Mouse (Mus musculus) liver, embryonic 12.5 days (tissue): ENCODE data around the gene Cdc14b. TPM values are rescaled to one million over a fixed set of nuclear protein-coding genes. Genes with fewer than 3 reads are reported as not detected.

Experiments
- ATAC-seq: fragments of 200-750 bp; cut with Nextera tagmentation; 2 replicates; pipeline ENCODE4 v1.8.0; 2017; ENCODE audit warnings: moderate number of reproducible peaks, mild to moderate bottlenecking, moderate library complexity
- H3K27ac ChIP-seq: fragments of 300-500 bp; sonication (generic); 2 replicates; pipeline ENCODE4 v1.5.1; 2016; ENCODE audit warnings: mild to moderate bottlenecking
- H3K27me3 ChIP-seq: fragments of 300-500 bp; sonication (generic); replicated peaks from 2 replicates; pipeline ENCODE4 v1.6.1; 2016; ENCODE audit warnings: mild to moderate bottlenecking, moderate library complexity
- H3K36me3 ChIP-seq: fragments of 300-500 bp; sonication (generic); 2 replicates; pipeline ENCODE4 v1.6.1; 2016; ENCODE audit warnings: mild to moderate bottlenecking, moderate library complexity
- H3K4me1 ChIP-seq: fragments of 300-500 bp; sonication (generic); 2 replicates; pipeline ENCODE4 v1.6.1; 2016
- H3K4me2 ChIP-seq: fragments of 300-500 bp; sonication (generic); 2 replicates; pipeline ENCODE4 v1.6.1; 2016; ENCODE audit warnings: mild to moderate bottlenecking, moderate library complexity
- H3K4me3 ChIP-seq: fragments of 300-500 bp; sonication (generic); 2 replicates; pipeline ENCODE4 v1.5.1; 2016; ENCODE audit warnings: mild to moderate bottlenecking, moderate library complexity
- H3K9ac ChIP-seq: fragments of 300-500 bp; sonication (generic); 2 replicates; pipeline ENCODE4 v1.6.1; 2016; ENCODE audit warnings: mild to moderate bottlenecking, moderate library complexity
- H3K9me3 ChIP-seq: fragments of 300-500 bp; sonication (generic); replicated peaks from 2 replicates; pipeline ENCODE4 v1.6.1; 2016; ENCODE audit warnings: mild to moderate bottlenecking, moderate library complexity
- WGBS: fragments of 180-500 bp; shearing (Covaris S2); methylation state at CpG from one replicate; pipeline ENCODE4 v1.1.7; 2016; ENCODE audit not compliant: insufficient replicate concordance; 5-methylcytosine and 5-hydroxymethylcytosine counted together
- polyA plus RNA-seq: library from polyadenylated mRNA; unstranded; fragments of >200 nt; fragmentation: Nextera tagmentation; extraction: Ambion mirVana; gene quantifications from 2 replicates; pipeline ENCODE4 v1.2.1, GENCODE M21; 2016

Gene Cdc14b
- polyA plus RNA-seq, 1 experiment from 2014 or later = 10.7 TPM

GRCm38 (mm10) chr13:64155171-64155571 is 119.9 kb downstream of the Cdc14b start:
- ATAC-seq = no peak
- 43% methylated on average over 1 of the region's 1 CpGs for WGBS
- H3K36me3 ChIP-seq = peaks cover 8% of the 10 kb centered on the region
- no peak overlapping the region for H3K4me2 ChIP-seq
- peaks cover 34% of the 10 kb centered on the region for H3K4me1 ChIP-seq
- no peaks in the 10 kb centered on the region for H3K9me3 ChIP-seq
- no peak overlapping the region for H3K4me3 ChIP-seq
- no peak overlapping the region for H3K27ac ChIP-seq
- peaks cover 16% of the 10 kb centered on the region for H3K27me3 ChIP-seq
- H3K9ac ChIP-seq = no peak overlapping the region

- Histone ChIP-seq H3K9ac (no peak overlapping the region), H3K27ac (no peak overlapping the region), H3K4me2 (no peak overlapping the region), H3K27me3 (peaks cover 11% of the 10 kb centered on the region), H3K4me1 (peaks cover 37% of the 10 kb centered on the region), H3K9me3 (no peaks in the 10 kb centered on the region), H3K4me3 (no peak overlapping the region), H3K36me3 (peaks cover 13% of the 10 kb centered on the region)
- 67% methylated on average over 2 of the region's 2 CpGs for WGBS
- no peak for ATAC-seq
Measured at GRCm38 (mm10) chr13:64154651-64155050, 120.4 kb downstream of the Cdc14b start.

- H3K27ac ChIP-seq = peak overlapping the region; percentile 98
- ATAC-seq = peak; percentile 31
- H3K9ac ChIP-seq = peak overlapping the region; percentile 77
- no peaks in the 10 kb centered on the region for H3K9me3 ChIP-seq
- H3K4me1 ChIP-seq = peaks cover 45% of the 10 kb centered on the region
- peaks cover 14% of the 10 kb centered on the region for H3K36me3 ChIP-seq
- 1% methylated on average over 18 of the region's 18 CpGs for WGBS
- peak overlapping the region; percentile 98 for H3K4me3 ChIP-seq
- 0 out of 2 replicates have a peak, but pooled peaks cover 7% of the 10 kb centered on the region for H3K27me3 ChIP-seq
- peak overlapping the region; percentile 87 for H3K4me2 ChIP-seq
Measured at GRCm38 (mm10) chr13:64153751-64154267, 121.3 kb downstream of the Cdc14b start.

- Histone ChIP-seq H3K27me3 (0 out of 2 replicates have a peak, but pooled peaks cover 7% of the 10 kb centered on the region), H3K9ac (peak within 1 kb of the TSS; percentile 99), H3K9me3 (no peaks in the 10 kb centered on the region), H3K4me2 (peak within 1 kb of the TSS; percentile 87), H3K4me3 (peak within 1 kb of the TSS; percentile 98), H3K4me1 (peaks cover 49% of the 10 kb centered on the region), H3K36me3 (peaks cover 14% of the 10 kb centered on the region), H3K27ac (peak within 1 kb of the TSS; percentile 98)
- WGBS = 2% methylated on average over 55 of the region's 56 CpGs
- peak; percentile 94 for ATAC-seq
Measured at GRCm38 (mm10) chr13:64153083-64153682, 121.9 kb downstream of the Cdc14b start, which contains the start of gene Zfp367. Gene Zfp367 (minus strand): TSS chr13:64153202.

- under 1% methylated on average over 59 of the region's 61 CpGs for WGBS
- ATAC-seq = peak; percentile 0; the same call in 1 of the 2 replicates
- H3K27me3 ChIP-seq = 0 out of 2 replicates have a peak, but pooled peaks cover 7% of the 10 kb centered on the region
- peak overlapping the region; percentile 99 for H3K9ac ChIP-seq
- peak overlapping the region; percentile 98 for H3K27ac ChIP-seq
- peak overlapping the region; percentile 87 for H3K4me2 ChIP-seq
- peak overlapping the region; percentile 98 for H3K4me3 ChIP-seq
- peaks cover 51% of the 10 kb centered on the region for H3K4me1 ChIP-seq
- H3K9me3 ChIP-seq = no peaks in the 10 kb centered on the region
- peaks cover 14% of the 10 kb centered on the region for H3K36me3 ChIP-seq
Measured at GRCm38 (mm10) chr13:64152671-64153082, 122.4 kb downstream of the Cdc14b start.

GRCm38 (mm10) chr13:64152241-64152669 is 122.8 kb downstream of the Cdc14b start:
- Histone ChIP-seq H3K9ac (peak overlapping the region; percentile 99), H3K9me3 (no peaks in the 10 kb centered on the region), H3K4me1 (peaks cover 55% of the 10 kb centered on the region), H3K27ac (peak overlapping the region; percentile 98), H3K4me2 (peak overlapping the region; percentile 87), H3K27me3 (0 out of 2 replicates have a peak, but pooled peaks cover 7% of the 10 kb centered on the region), H3K36me3 (peaks cover 14% of the 10 kb centered on the region), H3K4me3 (peak overlapping the region; percentile 98)
- WGBS = 2% methylated on average over 42 of the region's 42 CpGs
- ATAC-seq = peak; percentile 13

- peaks cover 55% of the 10 kb centered on the region for H3K4me1 ChIP-seq
- peaks cover 25% of the 10 kb centered on the region for H3K36me3 ChIP-seq
- peak overlapping the region; percentile 87 for H3K4me2 ChIP-seq
- no peaks in the 10 kb centered on the region for H3K9me3 ChIP-seq
- no peak overlapping the region for H3K27ac ChIP-seq
- H3K9ac ChIP-seq = peak overlapping the region; percentile 99; the same call in 1 of the 2 replicates
- peak overlapping the region; percentile 24 for H3K4me3 ChIP-seq
- no peak for ATAC-seq
- WGBS = 60% methylated on average over 5 of the region's 5 CpGs
- 0 out of 2 replicates have a peak, but pooled peaks cover under 1% of the 10 kb centered on the region for H3K27me3 ChIP-seq
Measured at GRCm38 (mm10) chr13:64150121-64150520, 125.0 kb downstream of the Cdc14b start.

Other genes with a start within 250 kb of the Cdc14b start
- gene Hsd17b3, start 186.1 kb downstream of the Cdc14b start, polyA plus RNA-seq = not detected in 2 replicates
- gene Slc35d2, start 145.9 kb downstream of the Cdc14b start, polyA plus RNA-seq = 3.0 and 3.6 TPM in 2 replicates
- gene Zfp367, start 122.1 kb downstream of the Cdc14b start, polyA plus RNA-seq = 26.1 and 27.2 TPM in 2 replicates
- gene Habp4, start 113.5 kb downstream of the Cdc14b start, polyA plus RNA-seq = 14.0 TPM in 2 replicates
- 28.2 and 28.6 TPM in 2 replicates for gene Aaed1, start 37.4 kb upstream of the Cdc14b start, polyA plus RNA-seq
- 108 and 117 TPM in 2 replicates for gene Ctsl, start 95.6 kb upstream of the Cdc14b start, polyA plus RNA-seq
- 5.2 and 5.5 TPM in 2 replicates for gene Cdk20, start 157.0 kb upstream of the Cdc14b start, polyA plus RNA-seq
- not detected in 2 replicates for gene Fam240b, start 222.5 kb upstream of the Cdc14b start, polyA plus RNA-seq